Mouse (Mus musculus): ENCODE measurements around the gene Unc13d. TPM values are rescaled to one million over a fixed set of nuclear protein-coding genes. Genes with fewer than 3 reads are reported as not detected.

Gene Unc13d
- polyA plus RNA-seq, 1 experiment from 2014 or later: 1.2 TPM

DNA sequence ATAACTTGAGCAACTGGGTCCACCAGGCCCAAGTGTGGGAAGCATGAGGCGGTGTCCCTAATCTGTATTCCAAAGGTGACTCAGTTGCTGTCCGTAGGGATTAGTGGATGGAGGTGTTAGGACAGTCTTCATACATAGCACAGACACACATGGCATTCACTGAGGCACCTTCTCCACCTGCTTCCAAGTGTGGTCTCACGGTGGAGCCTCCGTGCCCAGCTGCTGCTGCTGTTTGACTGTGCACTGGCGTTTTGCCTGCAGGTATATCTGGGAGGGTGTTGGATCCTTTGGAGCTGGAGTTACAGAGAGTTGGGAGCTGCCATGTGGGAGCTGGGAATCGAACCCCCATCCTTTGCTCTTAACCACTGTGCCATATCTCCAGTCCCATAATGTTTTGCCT is 43.2 kb downstream of the Unc13d start:
- Histone ChIP-seq H3K4me2 (replicated peaks) (no peak overlapping the region), H3K9me3 (no peaks in the 10 kb centered on the region), H3K27ac (no peak overlapping the region), H3K4me3 (replicated peaks) (no peak overlapping the region), H3K4me1 (replicated peaks) (peaks cover 28% of the 10 kb centered on the region), H3K9ac (replicated peaks) (no peak overlapping the region), H3K36me3 (peaks cover 19% of the 10 kb centered on the region), H3K27me3 (no peaks in the 10 kb centered on the region)
- no peak for ATAC-seq
- 92% methylated on average over 6 of the region's 6 CpGs for WGBS

DNA sequence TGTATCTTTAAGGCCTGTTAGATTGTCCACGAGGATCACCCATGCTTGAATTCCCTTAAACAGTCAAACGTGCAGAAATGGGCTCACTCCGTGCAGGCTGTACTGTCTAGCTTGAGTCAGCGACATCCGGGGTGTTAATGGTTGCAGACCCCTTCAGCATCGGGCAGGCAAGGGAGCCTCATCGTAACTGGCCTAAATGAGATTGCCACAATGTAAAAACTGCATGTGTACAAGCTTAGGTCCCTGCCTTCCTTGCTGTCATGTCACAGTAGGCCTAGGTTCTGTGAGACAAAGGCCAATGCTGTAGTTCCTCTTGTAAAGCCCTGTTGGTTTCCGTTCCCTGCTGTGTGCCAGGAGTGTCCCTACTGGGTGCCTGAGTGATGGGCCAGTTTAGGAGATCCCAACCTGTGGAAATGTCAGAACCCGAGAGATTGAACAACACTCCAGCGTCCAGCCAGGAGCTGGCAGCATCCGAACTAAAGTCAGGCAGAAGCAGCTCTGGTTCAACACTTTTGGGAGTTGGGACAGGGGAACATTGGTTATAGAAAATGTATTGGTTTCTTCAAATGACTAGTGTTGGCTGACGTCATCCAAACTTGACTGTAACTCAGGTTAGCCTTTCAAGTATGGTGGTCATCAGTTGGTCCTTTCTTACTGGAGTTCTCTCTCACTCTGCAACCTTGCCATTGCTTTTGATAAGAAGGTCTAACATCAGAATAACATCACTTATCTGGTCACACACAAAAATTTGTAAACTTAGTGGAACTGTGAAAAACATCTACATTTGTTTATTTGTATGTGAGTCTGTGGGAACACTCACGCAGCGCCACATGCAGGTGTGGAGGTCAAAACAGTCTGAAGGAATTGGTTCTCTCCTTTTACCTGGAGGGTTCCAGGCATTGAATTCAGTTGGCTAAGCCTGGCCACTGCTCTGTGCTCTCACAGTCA is 46.6 kb downstream of the Unc13d start:
- WGBS: 27% methylated on average over 14 of the region's 14 CpGs
- peaks cover 32% of the 10 kb centered on the region for H3K4me1 ChIP-seq (replicated peaks)
- peak; percentile 49 for ATAC-seq

GRCm38 (mm10) chr11:116030088-116030897 is 47.5 kb downstream of the Unc13d start, which contains the start of gene Unk:
Unk (plus strand) TSS chr11:116030322.
- Histone ChIP-seq H3K9me3 (no peaks in the 10 kb centered on the region), H3K9ac (replicated peaks) (peak within 1 kb of the TSS; percentile 88), H3K4me3 (replicated peaks) (peak within 1 kb of the TSS; percentile 67), H3K4me1 (replicated peaks) (peaks cover 32% of the 10 kb centered on the region), H3K27me3 (no peaks in the 10 kb centered on the region), H3K27ac (peak within 1 kb of the TSS; percentile 97), H3K36me3 (0 out of 2 replicates have a peak, but pooled peaks cover 7% of the 10 kb centered on the region), H3K4me2 (replicated peaks) (peak within 1 kb of the TSS; percentile 93)
- ATAC-seq: peak; percentile 96
- under 1% methylated on average over 63 of the region's 67 CpGs for WGBS

More for the DNA sequence above, 46.6 kb downstream of the Unc13d start:
- Histone ChIP-seq H3K9me3 (no peaks in the 10 kb centered on the region), H3K9ac (replicated peaks) (peak overlapping the region; percentile 88), H3K4me3 (replicated peaks) (peak overlapping the region; percentile 67), H3K27ac (peak overlapping the region; percentile 97), H3K36me3 (0 out of 2 replicates have a peak, but pooled peaks cover 7% of the 10 kb centered on the region), H3K4me2 (replicated peaks) (peak overlapping the region; percentile 93), H3K27me3 (no peaks in the 10 kb centered on the region)

DNA sequence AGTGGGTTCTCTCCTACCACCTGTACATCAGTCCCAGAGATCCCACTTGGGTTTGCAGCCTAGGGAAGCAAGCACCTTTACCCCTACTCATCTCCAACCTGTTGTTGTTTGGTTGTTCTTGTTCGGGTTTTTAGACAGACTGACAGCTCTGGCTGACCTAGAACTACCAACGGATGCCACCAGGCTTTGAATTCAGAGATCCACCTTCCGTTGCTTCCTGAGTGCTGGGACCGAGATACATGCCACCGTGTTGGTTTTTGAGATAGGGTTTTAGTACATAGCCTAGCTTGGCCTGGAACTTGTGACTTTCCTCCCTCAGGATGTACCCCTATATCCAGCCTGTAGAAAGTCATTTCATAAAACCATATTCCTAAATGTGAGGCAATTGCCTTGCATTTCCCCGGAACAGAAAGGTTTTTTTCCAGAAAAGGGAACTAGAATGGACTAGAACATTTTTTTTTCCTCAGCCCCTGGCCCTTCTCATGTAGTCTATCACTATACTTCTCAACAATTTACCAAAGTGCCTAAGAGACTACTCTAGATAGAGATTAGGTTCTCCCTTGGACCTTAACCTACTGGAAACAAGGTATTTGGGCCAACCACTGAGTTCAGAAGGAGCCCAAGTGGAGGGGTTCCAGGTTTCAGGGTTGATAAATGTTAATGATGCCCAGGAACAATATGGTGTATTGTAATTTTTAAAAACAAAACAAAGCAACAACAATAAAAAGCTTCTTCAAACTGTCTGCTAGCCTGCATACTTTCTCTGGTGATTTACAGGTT is 48.5 kb downstream of the Unc13d start:
- no peak overlapping the region for H3K27ac ChIP-seq

DNA sequence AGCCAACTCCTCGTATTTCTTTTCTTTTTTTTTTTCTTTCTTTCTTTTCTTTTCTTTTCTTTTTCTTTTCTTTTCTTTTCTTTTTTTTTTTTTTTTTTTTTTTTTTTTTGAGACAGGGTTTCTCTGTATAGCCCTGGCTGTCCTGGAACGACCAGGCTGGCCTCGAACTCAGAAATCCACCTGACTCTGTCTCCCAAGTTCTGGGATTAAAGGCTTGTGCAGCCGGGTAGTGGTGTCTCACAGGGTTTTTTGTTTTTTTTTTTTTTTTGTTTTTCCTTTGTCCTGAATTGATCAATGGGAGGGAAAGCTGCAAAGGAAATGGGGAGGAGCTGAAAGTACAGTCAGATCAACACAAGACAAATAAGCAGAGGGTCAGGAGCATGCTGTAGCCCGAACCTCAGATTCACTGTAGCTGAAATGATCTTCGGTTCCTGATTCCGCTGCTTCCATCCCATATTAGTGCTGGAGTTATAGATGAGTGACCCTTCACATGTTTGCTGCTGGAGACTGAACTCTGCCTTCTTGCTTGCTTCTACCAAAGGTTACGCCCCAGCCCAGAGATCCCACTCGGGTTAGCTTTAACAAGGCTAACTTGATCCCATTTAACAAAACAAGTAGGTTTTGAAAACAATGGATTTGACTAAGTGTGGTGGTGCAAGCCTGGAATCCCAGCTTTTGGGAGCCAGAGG is 49.4 kb downstream of the Unc13d start:
- WGBS: 86% methylated on average over 9 of the region's 9 CpGs
- no peak overlapping the region for H3K9ac ChIP-seq (replicated peaks)
- no peaks in the 10 kb centered on the region for H3K36me3 ChIP-seq
- peaks cover 30% of the 10 kb centered on the region for H3K4me1 ChIP-seq (replicated peaks)
- H3K9me3 ChIP-seq: no peaks in the 10 kb centered on the region
- H3K27me3 ChIP-seq: no peaks in the 10 kb centered on the region
- H3K4me3 ChIP-seq (replicated peaks): no peak overlapping the region
- H3K27ac ChIP-seq: no peak overlapping the region
- H3K4me2 ChIP-seq (replicated peaks): no peak overlapping the region
- no peak for ATAC-seq

More for the DNA sequence above, 48.5 kb downstream of the Unc13d start:
- Histone ChIP-seq H3K4me1 (replicated peaks) (peaks cover 32% of the 10 kb centered on the region), H3K9ac (replicated peaks) (peak overlapping the region; percentile 59), H3K27me3 (no peaks in the 10 kb centered on the region), H3K4me2 (replicated peaks) (peak overlapping the region; percentile 58), H3K4me3 (replicated peaks) (peak overlapping the region; percentile 67), H3K9me3 (no peaks in the 10 kb centered on the region), H3K36me3 (no peaks in the 10 kb centered on the region)
- ATAC-seq: no peak
- WGBS: 84% methylated on average over 6 of the region's 6 CpGs

- no peaks in the 10 kb centered on the region for H3K27me3 ChIP-seq
- H3K9ac ChIP-seq (replicated peaks): no peak within 1 kb of the TSS
- ATAC-seq: no peak
- no peak within 1 kb of the TSS for H3K4me2 ChIP-seq (replicated peaks)
- no peak within 1 kb of the TSS for H3K4me3 ChIP-seq (replicated peaks)
- no peak within 1 kb of the TSS for H3K27ac ChIP-seq
- peaks cover 25% of the 10 kb centered on the region for H3K4me1 ChIP-seq (replicated peaks)
- H3K36me3 ChIP-seq: no peaks in the 10 kb centered on the region
- 88% methylated on average over 4 of the region's 4 CpGs for WGBS
- no peaks in the 10 kb centered on the region for H3K9me3 ChIP-seq
Observed at GRCm38 (mm10) chr11:116027756-116028155, 50.0 kb downstream of the Unc13d start, which contains the start of gene H3f3b. H3f3b (minus strand) TSS chr11:116027962.

- Histone ChIP-seq H3K27ac (peak overlapping the region; percentile 73), H3K4me3 (replicated peaks) (no peak overlapping the region), H3K4me1 (replicated peaks) (peaks cover 24% of the 10 kb centered on the region), H3K27me3 (no peaks in the 10 kb centered on the region), H3K9me3 (no peaks in the 10 kb centered on the region), H3K9ac (replicated peaks) (no peak overlapping the region), H3K36me3 (peaks cover 13% of the 10 kb centered on the region; the same call in 1 of the 2 replicates), H3K4me2 (replicated peaks) (no peak overlapping the region)
- 90% methylated on average over 3 of the region's 3 CpGs for WGBS
- no peak for ATAC-seq
Observed at GRCm38 (mm10) chr11:116025056-116025845, 52.5 kb downstream of the Unc13d start.

DNA sequence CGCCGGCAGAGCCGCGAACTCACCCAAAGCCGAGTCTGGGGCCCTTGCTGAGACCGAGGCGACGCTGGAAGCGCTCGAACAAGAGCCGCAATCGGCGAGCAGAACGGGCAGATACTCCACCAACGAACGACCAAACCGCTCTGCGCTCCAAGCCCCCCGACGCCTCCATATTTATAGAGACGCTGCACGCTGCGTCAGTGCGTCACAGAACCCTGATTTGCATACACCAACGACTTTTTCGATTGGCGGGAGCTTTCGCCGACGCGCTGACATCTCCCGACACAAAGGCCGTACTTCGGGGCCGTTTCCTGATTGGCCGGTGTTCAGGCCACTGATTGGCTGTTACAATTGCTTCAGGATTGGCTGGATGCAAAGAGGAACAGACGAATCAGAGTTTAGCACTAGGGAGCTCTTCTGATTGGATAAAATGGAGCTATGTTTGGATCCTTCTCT is 53.4 kb downstream of the Unc13d start:
- ATAC-seq: peak; percentile 96
- no peaks in the 10 kb centered on the region for H3K27me3 ChIP-seq
- peak overlapping the region; percentile 100 for H3K27ac ChIP-seq
- no peaks in the 10 kb centered on the region for H3K9me3 ChIP-seq
- peak overlapping the region; percentile 100 for H3K9ac ChIP-seq (replicated peaks)
- peak overlapping the region; percentile 95 for H3K4me3 ChIP-seq (replicated peaks)
- peaks cover 19% of the 10 kb centered on the region for H3K4me1 ChIP-seq (replicated peaks)
- peaks cover 13% of the 10 kb centered on the region; the same call in 1 of the 2 replicates for H3K36me3 ChIP-seq
- under 1% methylated on average over 37 of the region's 37 CpGs for WGBS
- peak overlapping the region; percentile 85; the same call in 1 of the 2 replicates for H3K4me2 ChIP-seq (replicated peaks)

- peak; percentile 68 for ATAC-seq
- Histone ChIP-seq H3K4me3 (replicated peaks) (peak overlapping the region; percentile 95), H3K4me2 (replicated peaks) (peak overlapping the region; percentile 85), H3K9me3 (no peaks in the 10 kb centered on the region), H3K27me3 (no peaks in the 10 kb centered on the region), H3K27ac (peak overlapping the region; percentile 100), H3K4me1 (replicated peaks) (peaks cover 17% of the 10 kb centered on the region), H3K9ac (replicated peaks) (peak overlapping the region; percentile 100), H3K36me3 (peaks cover 13% of the 10 kb centered on the region; the same call in 1 of the 2 replicates)
- under 1% methylated on average over 50 of the region's 57 CpGs for WGBS
Observed at GRCm38 (mm10) chr11:116023771-116024355, 53.9 kb downstream of the Unc13d start.

Data from midbrain, embryonic 13.5 days (tissue).